Mouse (Mus musculus) forebrain, embryonic 16.5 days (tissue): ENCODE results near the gene Traf5. TPM values are rescaled to one million over a fixed set of nuclear protein-coding genes. Genes with fewer than 3 reads are reported as not detected.

Experiments used
- ATAC-seq: fragments of 200-750 bp; cut with Nextera tagmentation; 2 replicates; pipeline ENCODE4 v1.8.0; 2017; ENCODE audit warnings: mild to moderate bottlenecking, moderate library complexity
- H3K27ac ChIP-seq: fragments of 300-500 bp; sonication (generic); 2 replicates; pipeline ENCODE4 v1.5.1; 2014; ENCODE audit warnings: low read length, control low read depth
- H3K27me3 ChIP-seq: fragments of 300-500 bp; sonication (generic); replicated peaks from 2 replicates; pipeline ENCODE4 v1.6.1; 2014; ENCODE audit warnings: low read length; ENCODE audit not compliant: control insufficient read depth, insufficient read depth
- H3K36me3 ChIP-seq: fragments of 300-500 bp; sonication (generic); 2 replicates; pipeline ENCODE4 v1.6.1; 2014; ENCODE audit not compliant: control insufficient read depth, insufficient read depth
- H3K4me1 ChIP-seq: fragments of 300-500 bp; sonication (generic); replicated peaks from 2 replicates; pipeline ENCODE4 v1.6.1; 2014; ENCODE audit warnings: low read length; ENCODE audit not compliant: control insufficient read depth, insufficient read depth
- H3K4me2 ChIP-seq: fragments of 300-500 bp; sonication (generic); 2 replicates; pipeline ENCODE4 v1.6.1; 2014; ENCODE audit warnings: mild to moderate bottlenecking, low read length, control low read depth
- H3K4me3 ChIP-seq: fragments of 300-500 bp; sonication (generic); replicated peaks from 2 replicates; pipeline ENCODE4 v1.5.1; 2014; ENCODE audit warnings: mild to moderate bottlenecking, low read length, control low read depth
- H3K9ac ChIP-seq: fragments of 300-500 bp; sonication (generic); replicated peaks from 2 replicates; pipeline ENCODE4 v1.6.1; 2014; ENCODE audit warnings: low read depth, low read length, control low read depth
- H3K9me3 ChIP-seq: fragments of 300-500 bp; sonication (generic); 2 replicates; pipeline ENCODE4 v1.6.1; 2016; ENCODE audit warnings: low read length; ENCODE audit not compliant: control insufficient read depth
- WGBS: fragments of 180-500 bp; shearing (Covaris S2); extraction: QIAGEN DNeasy Blood & Tissue Kit; methylation state at CpG from one replicate; pipeline ENCODE4 v1.1.7; 2014; 5-methylcytosine and 5-hydroxymethylcytosine counted together
- polyA plus RNA-seq: library from polyadenylated mRNA; unstranded; fragments of >200 nt; fragmentation: Nextera tagmentation; extraction: Ambion mirVana; gene quantifications from 2 replicates; pipeline ENCODE4 v1.2.1, GENCODE M21; 2015

The Traf5 gene
- polyA plus RNA-seq, 1 experiment from 2014 or later, result 3.1 TPM

DNA sequence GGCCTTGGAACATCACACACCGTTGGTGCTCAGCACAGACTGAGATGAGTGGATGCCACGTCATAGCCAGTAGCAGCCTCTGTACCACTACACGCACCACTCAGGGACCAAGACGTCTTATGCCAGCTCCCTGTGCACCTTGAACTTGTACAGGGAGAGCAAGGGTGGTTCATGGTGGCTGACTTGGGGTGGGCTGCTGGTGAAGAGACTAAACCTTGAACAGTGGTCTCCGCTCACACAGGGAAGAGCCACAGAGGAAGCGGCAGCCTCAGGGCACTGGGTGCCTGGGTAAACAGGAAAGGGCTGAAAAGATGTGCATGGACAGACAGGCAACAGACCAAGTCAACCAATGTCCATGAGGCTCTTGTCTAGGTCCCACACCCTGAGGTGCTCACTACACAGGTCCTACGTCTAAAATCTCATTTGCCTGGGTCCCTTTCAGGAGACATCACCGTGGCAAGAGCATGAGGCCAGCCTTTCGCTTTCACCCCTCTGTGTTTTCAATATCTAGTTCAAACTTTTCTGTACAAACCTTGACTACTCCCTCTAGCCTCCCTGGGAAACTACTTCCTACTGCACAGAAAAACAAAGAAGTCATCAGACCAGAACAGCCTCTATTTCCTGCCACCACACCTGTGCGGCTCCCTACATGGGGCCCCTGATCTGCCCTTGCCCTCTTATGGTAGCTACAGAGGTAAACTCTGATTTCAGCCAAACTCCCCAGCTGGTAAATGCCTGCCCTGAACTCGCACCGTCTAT is 5.9 kb downstream of the Traf5 start:
- no peak overlapping the region for H3K4me2 ChIP-seq
- H3K27ac ChIP-seq, result no peak overlapping the region
- H3K9ac ChIP-seq, result no peak overlapping the region
- no peaks in the 10 kb centered on the region for H3K36me3 ChIP-seq
- 0 out of 2 replicates have a peak, but pooled peaks cover 3% of the 10 kb centered on the region for H3K27me3 ChIP-seq
- no peak overlapping the region for H3K4me3 ChIP-seq
- H3K9me3 ChIP-seq, result no peaks in the 10 kb centered on the region
- WGBS, result 89% methylated on average over 12 of the region's 12 CpGs
- no peaks in the 10 kb centered on the region; the same call in 1 of the 2 replicates for H3K4me1 ChIP-seq
- ATAC-seq, result no peak

DNA sequence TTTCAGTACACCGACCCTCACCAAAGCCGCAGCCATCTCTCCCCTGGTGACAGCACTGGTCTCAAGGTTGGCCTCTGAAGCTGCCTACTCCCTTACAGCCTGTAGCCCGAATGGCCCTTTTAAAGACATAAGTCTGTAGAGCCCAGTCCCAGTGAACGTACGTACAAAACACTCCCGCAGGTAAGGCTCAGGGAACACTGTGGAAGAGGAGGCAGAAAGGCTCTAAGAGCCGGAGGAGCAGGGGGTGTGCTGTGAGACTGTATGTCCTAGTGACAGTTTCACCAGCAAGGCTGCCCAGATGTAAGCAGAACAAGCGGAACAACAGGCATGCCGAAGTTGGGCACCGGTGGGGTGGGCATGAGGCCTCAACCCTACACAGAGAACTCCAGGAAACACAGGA is 7.1 kb downstream of the Traf5 start:
- Histone ChIP-seq H3K4me2 (no peak overlapping the region), H3K4me1 (no peaks in the 10 kb centered on the region), H3K9ac (no peak overlapping the region), H3K27ac (no peak overlapping the region), H3K9me3 (no peaks in the 10 kb centered on the region), H3K36me3 (no peaks in the 10 kb centered on the region), H3K4me3 (no peak overlapping the region), H3K27me3 (0 out of 2 replicates have a peak, but pooled peaks cover 1% of the 10 kb centered on the region)
- 93% methylated on average over 10 of the region's 10 CpGs for WGBS
- ATAC-seq, result no peak

DNA sequence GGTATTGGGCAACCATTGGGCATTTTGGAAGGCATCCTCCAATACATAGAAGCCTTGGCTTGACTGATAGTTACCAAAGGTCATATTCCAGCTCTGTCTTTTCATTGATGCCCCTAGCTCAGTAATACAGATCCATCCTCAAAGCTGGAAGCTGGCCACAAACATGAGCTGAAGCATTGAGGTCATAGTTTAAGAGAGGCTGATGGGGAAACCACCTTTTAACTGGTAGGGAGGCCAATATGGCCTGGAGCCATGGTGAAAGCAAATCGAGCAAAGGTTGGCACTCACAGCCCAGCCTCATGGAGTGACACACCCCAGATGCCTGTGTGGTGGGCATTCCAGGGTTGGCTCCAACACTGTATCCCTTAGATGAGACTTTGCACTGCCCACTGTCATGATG is 9.7 kb downstream of the Traf5 start:
- no peaks in the 10 kb centered on the region for H3K36me3 ChIP-seq
- WGBS, result 82% methylated on average over 1 of the region's 1 CpGs
- H3K4me1 ChIP-seq, result no peaks in the 10 kb centered on the region
- H3K9ac ChIP-seq, result no peak overlapping the region
- no peak overlapping the region for H3K27ac ChIP-seq
- no peaks in the 10 kb centered on the region for H3K9me3 ChIP-seq
- H3K4me3 ChIP-seq, result no peak overlapping the region
- H3K4me2 ChIP-seq, result no peak overlapping the region
- H3K27me3 ChIP-seq, result no peaks in the 10 kb centered on the region
- no peak for ATAC-seq

DNA sequence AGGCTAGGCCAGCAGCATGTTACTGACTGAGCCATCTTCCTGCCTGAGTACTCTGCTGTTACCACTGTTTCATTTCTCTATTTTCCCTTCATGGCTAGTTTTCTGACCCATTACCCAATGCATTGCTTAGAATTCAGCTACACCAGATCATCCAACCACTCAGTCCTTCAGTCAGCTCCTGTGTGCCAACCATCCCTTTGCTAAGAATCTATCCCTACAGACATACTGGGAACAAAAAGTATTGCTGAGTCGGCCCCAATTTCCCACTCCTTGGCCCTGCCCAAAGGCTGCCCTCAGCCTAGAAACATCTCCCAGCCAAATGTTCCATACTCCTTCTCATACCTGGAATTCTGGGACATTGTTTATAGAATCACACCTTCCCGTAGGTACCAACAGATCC is 11.2 kb downstream of the Traf5 start:
- no peak overlapping the region for H3K9ac ChIP-seq
- ATAC-seq, result no peak
- H3K36me3 ChIP-seq, result no peaks in the 10 kb centered on the region
- no peak overlapping the region for H3K27ac ChIP-seq
- no peak overlapping the region for H3K4me3 ChIP-seq
- no peaks in the 10 kb centered on the region for H3K27me3 ChIP-seq
- H3K9me3 ChIP-seq, result no peaks in the 10 kb centered on the region
- no peak overlapping the region for H3K4me2 ChIP-seq
- 100% methylated on average over 2 of the region's 2 CpGs for WGBS
- no peaks in the 10 kb centered on the region for H3K4me1 ChIP-seq

DNA sequence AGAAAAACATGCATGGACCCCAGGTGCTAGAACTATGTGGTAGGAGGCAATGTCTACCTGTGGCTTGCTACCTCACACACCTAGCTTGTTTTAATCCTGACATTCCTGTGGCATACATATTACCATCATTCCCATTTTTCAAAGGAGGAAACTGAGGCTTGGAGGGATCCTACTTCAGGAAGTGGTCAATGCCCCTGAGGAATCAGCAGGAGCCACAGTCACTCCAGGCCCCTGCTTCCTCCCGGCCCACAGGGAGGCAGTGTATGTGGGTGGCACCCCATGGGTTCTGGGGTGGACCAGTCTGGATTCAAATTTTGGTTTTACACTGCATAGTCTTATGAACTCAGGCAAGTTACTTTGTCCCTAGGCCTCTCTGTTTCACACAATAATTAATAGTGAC is 13.2 kb downstream of the Traf5 start:
- H3K4me3 ChIP-seq, result no peak overlapping the region
- H3K27me3 ChIP-seq, result no peaks in the 10 kb centered on the region
- H3K4me1 ChIP-seq, result peaks cover 2% of the 10 kb centered on the region; the same call in 1 of the 2 replicates
- no peak for ATAC-seq
- no peak overlapping the region for H3K4me2 ChIP-seq
- 96% methylated on average over 1 of the region's 1 CpGs for WGBS
- no peaks in the 10 kb centered on the region for H3K36me3 ChIP-seq
- no peak overlapping the region for H3K27ac ChIP-seq
- no peak overlapping the region for H3K9ac ChIP-seq
- H3K9me3 ChIP-seq, result no peaks in the 10 kb centered on the region

DNA sequence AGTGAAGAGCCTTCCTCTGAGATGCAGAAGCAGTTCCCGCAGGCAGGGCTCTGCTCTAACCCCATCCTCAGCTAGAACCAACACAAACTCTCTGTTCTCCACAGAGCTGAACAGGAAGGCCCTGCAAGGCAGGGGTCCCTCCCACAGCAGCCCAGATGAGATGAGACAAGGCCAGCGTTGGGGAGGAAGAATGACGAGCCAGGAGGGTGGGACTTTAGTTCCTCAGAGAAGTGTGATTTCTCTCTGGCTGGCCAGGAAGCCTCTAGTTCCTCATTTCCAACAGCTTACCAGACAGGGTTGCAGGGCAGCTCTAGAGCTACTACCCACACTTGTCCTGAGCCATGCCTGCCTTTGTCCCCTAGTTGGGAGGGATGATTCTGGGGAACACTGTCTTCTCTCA is 14.0 kb downstream of the Traf5 start:
- H3K4me2 ChIP-seq, result no peak overlapping the region
- WGBS, result 74% methylated on average over 3 of the region's 3 CpGs
- peaks cover 2% of the 10 kb centered on the region; the same call in 1 of the 2 replicates for H3K4me1 ChIP-seq
- H3K9me3 ChIP-seq, result no peaks in the 10 kb centered on the region
- H3K27ac ChIP-seq, result no peak overlapping the region
- ATAC-seq, result no peak
- H3K9ac ChIP-seq, result no peak overlapping the region
- no peaks in the 10 kb centered on the region for H3K27me3 ChIP-seq
- H3K4me3 ChIP-seq, result no peak overlapping the region
- H3K36me3 ChIP-seq, result no peaks in the 10 kb centered on the region

DNA sequence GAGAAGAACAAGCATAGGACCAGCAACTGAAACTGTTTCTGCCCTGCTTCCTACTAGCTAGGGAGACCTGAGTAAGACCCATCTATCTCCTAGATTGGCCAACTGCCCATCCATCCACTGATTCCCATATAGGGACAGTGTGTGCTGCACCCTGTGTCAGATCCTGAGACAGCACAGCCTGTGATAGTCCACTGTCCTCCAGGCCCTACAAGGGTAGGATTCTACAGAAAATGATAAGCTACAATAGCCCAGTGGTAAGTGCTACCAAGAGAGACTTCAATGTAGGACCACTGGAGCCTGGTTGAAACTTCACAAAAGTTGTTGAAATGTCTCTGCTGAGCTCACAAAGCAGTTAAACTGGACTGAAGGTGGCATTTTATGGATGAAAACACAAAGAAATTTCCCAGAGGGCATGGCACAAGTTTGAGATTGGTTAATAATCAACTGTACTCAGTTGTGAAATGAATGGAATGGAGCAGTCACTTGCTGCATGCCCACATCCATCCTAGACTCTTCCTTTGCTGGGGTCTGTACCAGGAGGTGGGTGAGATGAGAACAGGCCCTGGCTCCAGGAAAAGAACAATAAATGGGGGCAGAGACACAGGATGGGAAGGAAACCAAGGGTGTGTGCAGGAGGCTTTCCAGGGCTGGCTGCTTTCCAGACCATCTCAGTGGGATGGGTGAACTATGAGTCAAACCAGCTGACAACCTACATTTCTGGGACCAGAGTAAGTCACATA is 15.4 kb downstream of the Traf5 start:
- no peak overlapping the region for H3K4me2 ChIP-seq
- peaks cover 2% of the 10 kb centered on the region; the same call in 1 of the 2 replicates for H3K4me1 ChIP-seq
- H3K27ac ChIP-seq, result no peak overlapping the region
- H3K9ac ChIP-seq, result no peak overlapping the region
- no peak overlapping the region for H3K4me3 ChIP-seq
- no peaks in the 10 kb centered on the region for H3K9me3 ChIP-seq
- ATAC-seq, result no peak
- no peaks in the 10 kb centered on the region for H3K27me3 ChIP-seq
- H3K36me3 ChIP-seq, result no peaks in the 10 kb centered on the region

DNA sequence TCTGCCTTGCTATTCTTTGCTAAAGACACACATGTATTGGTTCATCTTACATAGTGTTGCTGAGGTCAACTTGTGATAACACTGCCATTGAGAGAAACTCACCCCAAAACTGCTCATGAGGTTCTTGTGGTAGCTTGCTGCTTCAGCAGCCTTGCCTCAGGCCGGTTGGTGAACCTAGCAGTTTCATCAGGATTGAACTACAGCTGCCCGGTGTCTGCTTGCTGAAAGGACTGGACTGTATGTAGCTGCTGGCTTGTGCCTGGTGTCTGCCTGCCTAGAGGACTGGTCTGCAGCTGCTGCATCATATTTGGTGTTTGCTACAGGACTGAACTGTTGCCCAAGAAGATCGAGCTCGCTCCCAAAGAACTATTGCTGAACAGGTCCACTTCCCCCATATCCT is 16.3 kb downstream of the Traf5 start:
- WGBS, result 84% methylated on average over 4 of the region's 4 CpGs
- ATAC-seq, result no peak

DNA sequence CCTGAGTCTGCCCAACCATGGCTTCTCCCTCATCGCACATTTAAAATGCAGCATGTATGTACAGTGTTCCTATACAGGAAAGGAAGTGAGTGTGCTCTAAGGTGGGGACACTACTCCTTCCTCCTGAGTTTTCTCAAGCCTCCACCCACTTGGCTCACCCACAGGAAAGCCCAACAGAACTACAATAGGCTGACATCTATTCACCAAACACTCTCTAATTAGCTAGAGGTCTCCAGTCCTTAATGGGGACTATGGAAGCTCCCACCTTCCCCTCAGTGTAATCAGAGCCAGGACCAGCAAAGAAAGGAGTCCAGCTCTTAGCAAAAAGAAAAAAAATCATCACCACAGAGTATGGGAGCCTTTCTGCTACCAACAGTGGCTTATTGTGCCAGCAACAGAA is 17.5 kb downstream of the Traf5 start:
- Histone ChIP-seq H3K27me3 (no peaks in the 10 kb centered on the region), H3K9me3 (no peaks in the 10 kb centered on the region), H3K4me3 (no peak overlapping the region), H3K27ac (no peak overlapping the region), H3K9ac (no peak overlapping the region), H3K4me1 (peaks cover 8% of the 10 kb centered on the region), H3K4me2 (no peak overlapping the region), H3K36me3 (no peaks in the 10 kb centered on the region)
- no peak for ATAC-seq
- WGBS, result 35% methylated on average over 1 of the region's 1 CpGs

More for the DNA sequence above, 16.3 kb downstream of the Traf5 start:
- Histone ChIP-seq H3K27ac (no peak overlapping the region), H3K9me3 (no peaks in the 10 kb centered on the region), H3K27me3 (no peaks in the 10 kb centered on the region), H3K4me2 (no peak overlapping the region), H3K4me3 (no peak overlapping the region), H3K4me1 (peaks cover 2% of the 10 kb centered on the region; the same call in 1 of the 2 replicates), H3K36me3 (no peaks in the 10 kb centered on the region), H3K9ac (no peak overlapping the region)
